Mouse (Mus musculus) liver, postnatal 0 days (tissue): ENCODE measurements at regions not wholly inside any gene's neighbourhood (a gene's known extent, or its start where the extent isn't known, plus 50 kb on each side); places are given as distances from the start of the nearest gene placed in this dataset.

ENCODE experiments used
- CTCF ChIP-seq: sonication (generic); IDR thresholded peaks from 2 replicates; pipeline ENCODE4 v1.5.1; 2016; ENCODE audit warnings: antibody characterized with exemption, low read depth
- EP300 ChIP-seq: IDR thresholded peaks from 2 replicates; pipeline ENCODE4 v1.6.1; 2016; ENCODE audit warnings: antibody characterized with exemption, low read depth, mild to moderate bottlenecking

DNA sequence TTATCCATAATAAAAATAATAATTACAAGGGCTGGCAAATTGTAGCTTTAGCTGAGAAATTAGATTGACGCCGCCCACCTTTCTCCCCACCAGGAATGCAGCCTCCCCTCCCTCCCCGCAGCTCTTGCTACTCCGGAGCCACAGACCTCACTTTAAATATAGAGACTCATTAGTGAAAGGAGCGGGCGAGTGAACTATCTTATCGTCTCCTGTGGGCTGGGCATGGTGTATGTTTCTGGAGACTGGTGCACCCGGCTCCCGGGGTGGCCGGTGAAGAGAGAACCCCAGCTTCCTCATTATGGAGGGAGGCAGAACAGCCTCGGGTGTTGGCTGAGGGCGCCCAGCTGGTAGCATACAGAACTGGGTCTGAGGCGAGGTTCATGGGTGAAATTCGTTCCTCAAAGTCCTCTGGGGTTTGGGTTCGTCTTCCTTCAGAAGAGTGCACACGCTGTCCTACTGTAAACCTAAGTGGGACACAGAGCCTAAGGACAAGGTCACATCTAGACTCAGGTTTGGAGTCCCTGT, 106.1 kb upstream of the Lhx5 start:
- TF ChIP-seq CTCF (no peak), EP300 (no peak)
